Mouse (Mus musculus): ENCODE measurements around the gene Rabggtb. TPM values are rescaled to one million over a fixed set of nuclear protein-coding genes. Genes with fewer than 3 reads are reported as not detected.

Rabggtb gene
- polyA plus RNA-seq, 1 experiment from 2014 or later: 45.1 TPM

Other genes starting within 250 kb of the Rabggtb start
- gene St6galnac3, start 187.8 kb downstream of the Rabggtb start, polyA plus RNA-seq (2016; fragmentation: Nextera tagmentation; extraction: Ambion mirVana): 64.6 and 70.2 TPM in 2 replicates
- 0.13 and 0.14 TPM in 2 replicates for gene Asb17, start 68.8 kb downstream of the Rabggtb start, polyA plus RNA-seq (2016; fragmentation: Nextera tagmentation; extraction: Ambion mirVana)
- gene Msh4, start 6.9 kb downstream of the Rabggtb start, polyA plus RNA-seq (2016; fragmentation: Nextera tagmentation; extraction: Ambion mirVana): 0.11 and 0.19 TPM in 2 replicates
- gene Acadm, start 31.6 kb upstream of the Rabggtb start, polyA plus RNA-seq (2016; fragmentation: Nextera tagmentation; extraction: Ambion mirVana): 58.4 and 61.8 TPM in 2 replicates
- gene Slc44a5, start 60.4 kb upstream of the Rabggtb start, polyA plus RNA-seq (2016; fragmentation: Nextera tagmentation; extraction: Ambion mirVana): 1.9 and 2.1 TPM in 2 replicates